Mouse (Mus musculus) fat pad, adult 2 months (tissue): Measurements from ENCODE around the gene 4930435E12Rik.

Source experiments
- DNase-seq: peaks from one replicate; pipeline ENCODE4 v3.0.0-alpha.2; 2011; ENCODE audit warnings: low read depth, low spot score; ENCODE audit errors: extremely low read depth

The 4930435E12Rik gene

DNA sequence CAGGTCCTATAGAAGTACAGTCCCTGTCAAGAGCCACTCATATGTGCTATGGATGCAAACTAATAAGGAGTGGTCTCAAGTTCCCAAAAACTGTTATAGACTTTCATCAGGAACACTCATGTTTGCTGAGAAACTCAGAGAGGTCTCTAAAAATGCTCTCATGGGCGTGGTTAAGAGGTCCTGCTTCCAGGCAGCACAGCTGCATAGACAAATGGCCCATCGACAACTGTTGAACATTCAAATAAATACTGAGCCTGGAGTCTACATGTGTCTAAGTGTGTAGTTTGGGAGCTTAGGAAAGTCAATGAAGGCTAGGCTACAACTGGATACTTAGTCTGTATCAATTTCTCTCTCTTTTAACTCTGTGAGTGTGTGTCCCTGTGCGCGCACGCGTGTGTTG is 57.4 kb downstream of the 4930435E12Rik start:
- DNase-seq = no peak

DNA sequence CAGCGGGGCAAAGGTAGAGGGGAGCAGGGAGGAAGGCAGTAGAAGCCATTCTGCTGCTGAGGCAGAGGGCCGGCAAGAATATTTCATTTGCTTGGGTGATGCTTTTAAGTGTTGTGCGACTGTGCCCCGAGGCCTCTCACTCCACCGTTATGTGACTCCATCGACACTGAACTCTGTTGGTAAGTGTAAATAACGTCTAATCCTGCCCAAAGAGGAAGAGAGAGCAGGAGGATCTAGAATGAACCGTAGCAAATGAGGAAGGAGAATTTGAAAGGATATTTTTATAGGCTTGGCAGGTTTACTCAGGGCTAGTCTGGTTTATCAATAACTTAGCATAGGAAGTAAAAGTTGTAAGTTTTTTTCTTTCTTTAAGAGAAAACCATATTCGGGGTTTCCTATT is 59.0 kb downstream of the 4930435E12Rik start:
- no peak for DNase-seq

DNA sequence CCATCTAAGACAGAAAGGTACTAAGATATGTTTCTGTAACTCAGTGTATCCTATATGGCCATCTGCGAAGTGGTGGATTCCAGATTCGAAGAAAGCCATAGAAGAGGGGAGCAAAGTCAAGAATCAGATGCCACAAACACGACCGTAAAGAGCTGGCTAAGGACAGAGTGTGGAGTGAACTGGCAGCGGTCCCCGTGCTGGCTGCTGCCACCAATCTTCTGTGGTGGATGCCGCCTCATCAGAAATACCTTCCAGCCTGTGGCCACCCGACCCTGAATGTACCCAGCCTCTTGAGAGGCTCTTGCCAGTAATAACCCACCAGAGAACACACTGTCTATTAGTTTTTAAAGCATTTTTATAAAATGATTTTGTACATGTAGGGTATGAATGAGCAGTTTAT is 60.2 kb downstream of the 4930435E12Rik start:
- no peak for DNase-seq

DNA sequence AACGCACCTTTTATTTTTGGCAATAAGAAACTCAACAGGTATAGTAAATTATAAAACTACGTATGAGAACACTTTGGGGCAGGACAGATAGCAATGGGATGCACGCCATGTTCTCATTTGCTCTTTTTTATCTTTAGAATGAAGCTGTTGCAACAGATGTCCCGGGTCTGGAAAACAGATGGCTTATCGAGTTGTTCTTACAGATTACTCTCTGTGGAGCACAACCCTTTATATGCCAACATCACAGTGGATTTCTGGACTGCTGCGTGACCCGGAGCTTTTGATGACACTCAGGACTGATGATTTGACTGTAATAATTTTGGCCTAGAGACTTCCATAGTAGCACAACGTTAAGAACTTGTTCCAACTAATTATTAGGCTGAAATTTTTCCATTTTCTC is 60.8 kb downstream of the 4930435E12Rik start:
- DNase-seq = no peak

DNA sequence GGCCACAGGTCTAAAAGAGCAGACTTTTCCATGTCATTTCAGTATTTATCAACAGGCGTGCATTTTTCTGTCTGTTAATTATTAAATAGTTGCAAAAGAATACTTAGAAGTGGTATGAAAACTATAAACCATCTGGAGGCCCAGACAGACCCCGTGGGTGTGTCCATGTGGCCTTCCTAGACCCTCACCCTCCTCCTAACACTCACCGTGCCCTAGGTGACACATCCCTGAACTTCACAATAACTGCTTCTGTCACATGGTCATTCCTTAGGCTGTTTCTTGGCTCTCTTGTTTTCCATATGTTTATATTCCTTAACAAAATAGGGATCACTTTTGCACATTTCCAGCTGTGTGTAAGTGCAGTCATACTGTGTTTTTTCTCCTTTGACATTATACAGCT is 61.9 kb downstream of the 4930435E12Rik start:
- no peak for DNase-seq

- DNase-seq = no peak
Measured at GRCm38 (mm10) chr16:38763508-38763907, 65.0 kb downstream of the 4930435E12Rik start.

DNA sequence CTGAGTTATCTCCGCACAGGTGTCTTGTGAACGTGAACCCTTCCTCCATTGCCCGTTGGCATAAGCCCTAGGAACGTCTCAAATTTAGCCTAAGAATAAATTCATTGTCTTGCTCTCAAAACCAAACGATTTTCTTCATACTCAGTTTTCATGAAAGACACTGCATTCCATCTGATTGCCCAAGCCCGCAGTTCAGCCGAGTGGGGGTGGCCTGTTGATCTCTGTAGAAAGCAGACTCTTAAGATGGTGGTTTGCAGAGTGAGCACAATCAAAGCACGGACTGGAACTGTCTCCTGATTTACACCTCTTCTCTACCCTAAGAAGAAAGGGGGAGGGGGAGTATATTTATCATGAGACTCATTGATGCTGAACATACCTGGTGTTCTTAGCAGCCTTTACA is 66.1 kb downstream of the 4930435E12Rik start:
- no peak for DNase-seq
